Mouse (Mus musculus): ENCODE data around the gene Sf3a1. TPM values are rescaled to one million over a fixed set of nuclear protein-coding genes. Genes with fewer than 3 reads are reported as not detected.

The Sf3a1 gene
- polyA plus RNA-seq, 1 experiment, result 117 TPM

DNA sequence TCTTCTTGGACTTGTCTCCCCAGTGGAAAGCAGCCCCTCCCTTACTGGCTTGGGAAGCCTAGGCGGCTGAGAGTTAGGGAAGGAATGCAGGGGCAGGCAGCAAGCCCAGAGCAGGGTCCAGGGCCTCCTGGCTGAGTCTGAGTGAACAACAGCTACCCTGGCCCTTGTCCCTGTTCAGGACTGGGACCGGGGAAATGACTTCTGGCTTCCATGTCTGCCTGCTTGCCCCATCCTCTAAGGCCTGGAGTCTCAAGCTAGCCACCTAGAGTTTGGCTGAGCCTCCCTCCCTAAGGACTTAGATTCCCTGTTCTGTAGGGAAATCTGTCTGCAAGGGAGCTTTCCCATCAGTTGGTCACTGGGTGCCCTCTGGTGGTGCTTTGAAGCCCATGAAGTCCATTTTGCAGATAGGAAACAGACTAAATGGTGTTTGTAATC is 59.2 kb downstream of the Sf3a1 start:
- TF ChIP-seq POLR2A (IDR thresholded peaks at IDR 0.05; ENCODE audit: insufficient read depth, low read length), result no peak
- peak; percentile 60 for TF ChIP-seq CTCF (IDR thresholded peaks at IDR 0.05; ENCODE audit: low read depth, low read length)
- Histone ChIP-seq H3K36me3 (ENCODE audit: control insufficient read depth, insufficient read depth, low read length, poor library complexity, severe bottlenecking) (no peaks in the 10 kb centered on the region), H3K27me3 (ENCODE audit: control insufficient read depth, insufficient read depth, low read length, poor library complexity, severe bottlenecking) (no peaks in the 10 kb centered on the region), H3K9ac (ENCODE audit: low read depth, poor library complexity, severe bottlenecking) (peak overlapping the region; percentile 82), H3K9me3 (replicated peaks; ENCODE audit: control insufficient read depth, insufficient read depth, low read length, poor library complexity, severe bottlenecking) (no peaks in the 10 kb centered on the region), H3K4me3 (ENCODE audit: low read depth, low read length) (peak overlapping the region; percentile 71), H3K27ac (ENCODE audit: insufficient read depth, low read length) (no peak overlapping the region), H3K4me1 (ENCODE audit: control insufficient read depth, insufficient read depth, low read length) (peaks cover 7% of the 10 kb centered on the region)

DNA sequence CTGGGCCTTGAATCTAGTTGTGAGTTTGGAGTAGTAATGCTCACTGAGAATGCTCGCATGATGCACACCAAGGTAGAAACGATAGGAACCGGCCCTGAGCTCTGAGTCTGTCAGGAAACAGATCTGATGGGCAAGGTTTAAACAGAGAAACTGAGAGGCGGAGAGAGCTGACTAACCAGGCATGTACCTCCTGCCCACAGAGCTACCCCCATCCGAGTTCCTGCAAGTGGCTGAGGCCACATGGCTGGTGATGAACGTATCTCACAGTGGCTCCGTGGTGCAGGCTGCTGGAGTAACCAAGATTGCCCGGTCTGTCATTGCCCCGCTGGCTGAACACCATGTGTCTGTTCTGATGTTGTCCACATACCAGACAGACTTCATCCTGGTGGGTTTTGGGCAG is 59.8 kb downstream of the Sf3a1 start:
- TF ChIP-seq EP300 (IDR thresholded peaks at IDR 0.05; ENCODE audit: insufficient read depth, low read depth, low read length) (no peak), CTCF (IDR thresholded peaks at IDR 0.05; ENCODE audit: low read depth, low read length) (no peak), POLR2A (IDR thresholded peaks at IDR 0.05; ENCODE audit: insufficient read depth, low read length) (no peak)

DNA sequence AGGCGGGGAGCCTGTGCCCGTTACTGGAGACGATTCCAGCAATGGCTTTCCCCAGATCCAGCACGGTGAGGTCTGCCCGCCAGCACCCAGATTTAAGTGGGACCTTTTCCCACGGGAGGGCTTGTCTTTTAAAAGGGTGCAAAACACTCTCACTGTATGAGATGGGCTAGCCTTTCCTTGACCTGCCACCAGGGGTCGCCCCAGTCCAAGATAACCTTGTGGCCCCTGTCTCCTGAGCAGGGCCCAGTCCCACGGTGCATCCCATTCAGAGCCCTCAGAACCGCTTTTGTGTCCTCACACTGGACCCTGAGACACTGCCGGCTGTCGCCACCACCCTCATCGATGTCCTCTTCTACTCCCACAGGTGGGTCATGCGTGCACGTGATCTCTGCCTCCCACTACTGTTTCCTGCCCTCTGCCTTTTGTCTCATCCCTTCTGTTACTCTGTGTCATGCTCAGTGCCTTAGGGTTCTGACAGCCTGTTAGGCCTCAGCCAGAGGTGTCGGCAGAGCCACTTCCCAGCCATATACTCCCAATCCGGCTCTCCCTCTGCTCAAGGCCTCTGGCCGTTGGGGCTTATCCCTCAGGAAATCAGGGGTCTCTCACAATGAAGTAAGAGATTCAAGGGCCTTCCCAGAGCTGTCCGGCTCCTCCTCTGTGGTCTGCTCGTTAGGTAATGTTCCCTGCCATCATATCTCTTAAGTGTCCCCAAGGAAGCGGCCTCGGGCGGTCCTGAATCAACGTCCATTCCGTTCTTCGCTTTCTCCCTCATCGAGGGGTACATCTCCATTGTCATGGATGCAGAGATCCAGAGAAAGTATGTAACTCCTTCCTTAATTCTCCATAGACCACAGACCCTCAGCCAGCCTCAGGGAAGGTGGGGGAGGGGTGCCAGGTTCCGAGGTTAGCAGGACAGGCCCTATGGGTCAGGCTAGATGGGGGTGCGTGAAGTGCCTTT is 60.6 kb downstream of the Sf3a1 start:
- no peaks in the 10 kb centered on the region for H3K9me3 ChIP-seq (replicated peaks; ENCODE audit: control insufficient read depth, insufficient read depth, low read length, poor library complexity, severe bottlenecking)
- no peak overlapping the region for H3K4me3 ChIP-seq (ENCODE audit: low read depth, low read length)
- H3K4me1 ChIP-seq (ENCODE audit: control insufficient read depth, insufficient read depth, low read length), result peaks cover 7% of the 10 kb centered on the region
- H3K36me3 ChIP-seq (ENCODE audit: control insufficient read depth, insufficient read depth, low read length, poor library complexity, severe bottlenecking), result no peaks in the 10 kb centered on the region
- H3K27ac ChIP-seq (ENCODE audit: insufficient read depth, low read length), result no peak overlapping the region
- no peaks in the 10 kb centered on the region for H3K27me3 ChIP-seq (ENCODE audit: control insufficient read depth, insufficient read depth, low read length, poor library complexity, severe bottlenecking)
- H3K9ac ChIP-seq (ENCODE audit: low read depth, poor library complexity, severe bottlenecking), result no peak overlapping the region
- TF ChIP-seq POLR2A (IDR thresholded peaks at IDR 0.05; ENCODE audit: insufficient read depth, low read length) (no peak), CTCF (IDR thresholded peaks at IDR 0.05; ENCODE audit: low read depth, low read length) (peak; percentile 87)

More for the DNA sequence above, 59.8 kb downstream of the Sf3a1 start:
- no peak overlapping the region for H3K4me3 ChIP-seq (ENCODE audit: low read depth, low read length)
- H3K27me3 ChIP-seq (ENCODE audit: control insufficient read depth, insufficient read depth, low read length, poor library complexity, severe bottlenecking), result no peaks in the 10 kb centered on the region
- H3K9me3 ChIP-seq (replicated peaks; ENCODE audit: control insufficient read depth, insufficient read depth, low read length, poor library complexity, severe bottlenecking), result no peaks in the 10 kb centered on the region
- H3K9ac ChIP-seq (ENCODE audit: low read depth, poor library complexity, severe bottlenecking), result no peak overlapping the region
- no peak overlapping the region for H3K27ac ChIP-seq (ENCODE audit: insufficient read depth, low read length)
- H3K4me1 ChIP-seq (ENCODE audit: control insufficient read depth, insufficient read depth, low read length), result peaks cover 7% of the 10 kb centered on the region
- no peaks in the 10 kb centered on the region for H3K36me3 ChIP-seq (ENCODE audit: control insufficient read depth, insufficient read depth, low read length, poor library complexity, severe bottlenecking)

DNA sequence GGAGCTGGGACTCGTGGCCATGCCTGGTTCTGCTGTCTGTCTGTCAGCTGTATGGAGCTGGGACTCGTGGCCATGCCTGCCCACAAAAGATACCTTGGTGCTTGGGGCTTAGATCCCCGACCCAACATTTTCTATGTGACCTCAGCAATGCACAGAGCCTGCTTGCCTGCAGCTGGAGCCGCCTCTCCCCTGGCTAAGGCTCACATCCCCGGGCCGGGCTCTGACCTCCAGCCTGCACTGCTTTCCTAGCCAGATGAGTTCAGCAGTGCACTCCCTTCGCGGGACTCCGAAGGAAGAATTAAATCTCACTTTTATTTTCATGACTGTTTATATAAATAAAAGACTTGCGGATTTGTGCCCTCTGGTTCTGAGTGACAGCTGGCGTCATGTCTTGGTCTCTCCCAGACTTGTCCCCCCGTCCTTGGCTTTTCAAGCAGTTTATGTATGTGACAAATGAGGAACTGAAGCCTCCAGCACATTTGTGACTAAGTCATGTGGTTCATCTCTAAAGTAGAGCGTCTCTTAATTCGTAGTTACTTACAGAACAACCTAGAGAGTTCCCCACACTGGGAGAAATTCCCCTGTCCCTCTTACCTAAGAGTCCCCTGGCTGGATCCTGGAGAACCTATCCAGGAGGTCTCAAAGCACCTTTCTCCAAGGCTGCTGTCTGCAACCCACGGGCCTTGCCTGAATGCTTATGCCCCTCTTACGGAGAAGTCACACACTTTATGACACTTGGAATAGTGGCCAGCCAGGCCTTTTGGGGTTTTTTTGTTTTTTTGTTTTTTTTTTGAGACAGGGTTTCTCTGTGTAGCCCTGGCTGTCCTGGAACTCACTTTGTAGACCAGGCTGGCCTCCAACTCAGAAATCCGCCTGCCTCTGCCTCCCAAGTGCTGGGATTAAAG is 62.1 kb downstream of the Sf3a1 start:
- Histone ChIP-seq H3K27me3 (ENCODE audit: control insufficient read depth, insufficient read depth, low read length, poor library complexity, severe bottlenecking) (no peaks in the 10 kb centered on the region), H3K4me3 (ENCODE audit: low read depth, low read length) (no peak overlapping the region), H3K4me1 (ENCODE audit: control insufficient read depth, insufficient read depth, low read length) (peaks cover 2% of the 10 kb centered on the region), H3K9ac (ENCODE audit: low read depth, poor library complexity, severe bottlenecking) (no peak overlapping the region), H3K9me3 (replicated peaks; ENCODE audit: control insufficient read depth, insufficient read depth, low read length, poor library complexity, severe bottlenecking) (no peaks in the 10 kb centered on the region), H3K27ac (ENCODE audit: insufficient read depth, low read length) (no peak overlapping the region), H3K36me3 (ENCODE audit: control insufficient read depth, insufficient read depth, low read length, poor library complexity, severe bottlenecking) (no peaks in the 10 kb centered on the region)
- TF ChIP-seq POLR2A (IDR thresholded peaks at IDR 0.05; ENCODE audit: insufficient read depth, low read length) (no peak), EP300 (IDR thresholded peaks at IDR 0.05; ENCODE audit: insufficient read depth, low read depth, low read length) (no peak), CTCF (IDR thresholded peaks at IDR 0.05; ENCODE audit: low read depth, low read length) (no peak)

DNA sequence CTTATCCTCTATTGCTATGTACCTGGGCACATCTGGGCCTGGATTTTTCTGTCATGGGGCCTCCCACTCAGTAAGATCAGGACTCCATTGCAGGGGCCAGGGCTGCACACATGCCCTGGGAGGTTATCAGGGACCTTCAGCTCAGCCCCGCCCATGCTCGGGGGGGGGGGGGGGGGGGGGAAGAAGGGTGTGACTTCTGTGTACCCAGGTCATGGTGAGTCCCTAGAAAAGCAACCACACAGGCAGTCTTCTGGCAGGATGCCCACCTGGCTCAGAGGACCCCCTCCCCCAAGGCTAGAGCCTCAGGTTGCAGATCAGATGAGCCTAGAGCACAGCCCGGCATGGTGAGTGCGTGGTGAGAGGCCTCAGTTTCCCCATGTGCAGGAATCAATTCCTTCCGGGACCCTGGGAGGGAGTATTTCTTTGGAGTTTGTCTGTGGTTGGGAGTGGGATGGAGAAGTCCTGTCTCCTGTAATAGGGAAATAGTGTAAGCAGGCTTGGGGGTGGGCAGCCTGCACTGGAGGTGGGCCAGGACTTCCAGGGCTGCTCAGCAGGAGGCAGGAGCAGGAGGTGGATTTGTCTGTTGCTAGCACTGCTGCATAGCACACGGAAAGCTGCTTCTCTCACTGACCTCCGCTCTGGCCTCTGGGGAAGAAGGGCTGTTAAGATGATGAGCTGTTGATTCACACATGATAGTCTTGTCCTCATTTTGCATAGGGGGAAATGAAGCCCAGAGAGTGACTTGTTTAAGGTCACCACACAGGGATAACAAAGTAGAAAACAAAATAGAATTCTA is 63.4 kb downstream of the Sf3a1 start:
- no peaks in the 10 kb centered on the region for H3K9me3 ChIP-seq (replicated peaks; ENCODE audit: control insufficient read depth, insufficient read depth, low read length, poor library complexity, severe bottlenecking)
- H3K4me1 ChIP-seq (ENCODE audit: control insufficient read depth, insufficient read depth, low read length), result peaks cover 2% of the 10 kb centered on the region
- H3K27me3 ChIP-seq (ENCODE audit: control insufficient read depth, insufficient read depth, low read length, poor library complexity, severe bottlenecking), result no peaks in the 10 kb centered on the region
- no peak overlapping the region for H3K4me3 ChIP-seq (ENCODE audit: low read depth, low read length)
- TF ChIP-seq POLR2A (IDR thresholded peaks at IDR 0.05; ENCODE audit: insufficient read depth, low read length) (no peak), EP300 (IDR thresholded peaks at IDR 0.05; ENCODE audit: insufficient read depth, low read depth, low read length) (no peak), CTCF (IDR thresholded peaks at IDR 0.05; ENCODE audit: low read depth, low read length) (no peak)
- H3K9ac ChIP-seq (ENCODE audit: low read depth, poor library complexity, severe bottlenecking), result no peak overlapping the region
- H3K36me3 ChIP-seq (ENCODE audit: control insufficient read depth, insufficient read depth, low read length, poor library complexity, severe bottlenecking), result no peaks in the 10 kb centered on the region
- no peak overlapping the region for H3K27ac ChIP-seq (ENCODE audit: insufficient read depth, low read length)

Measured in ES-Bruce4 (cell line).